Mouse (Mus musculus): ENCODE measurements around the gene Tbc1d10b. TPM values are rescaled to one million over a fixed set of nuclear protein-coding genes. Genes with fewer than 3 reads are reported as not detected.

Gene Tbc1d10b
- polyA plus RNA-seq, 1 experiment from 2014 or later, result 18.7 TPM

DNA sequence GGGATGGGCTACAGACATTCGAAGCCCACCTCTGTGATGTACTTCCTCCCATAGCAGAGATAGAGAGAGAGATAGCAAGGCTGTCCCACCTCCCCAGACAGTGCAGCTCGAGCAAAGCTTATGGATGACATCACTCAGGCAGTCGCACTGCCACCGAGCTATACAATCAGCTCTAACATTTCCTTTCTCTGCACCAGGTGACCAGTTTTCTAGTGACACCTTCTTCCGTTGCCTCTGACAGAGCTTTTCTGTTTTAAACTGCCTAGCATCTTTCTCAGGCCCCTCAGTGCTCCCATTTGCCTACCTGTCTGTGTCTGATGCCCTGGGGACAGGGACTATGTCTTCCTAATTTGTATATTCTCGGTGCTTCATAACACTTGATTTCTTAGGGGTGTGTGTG, 12.2 kb upstream of the Tbc1d10b start:
- H3K4me1 ChIP-seq (ENCODE audit: control insufficient read depth, insufficient read depth, low read length), result no peaks in the 10 kb centered on the region
- ATAC-seq (ENCODE audit: insufficient number of reproducible peaks, insufficient read depth, low FRiP score, low read depth), result no peak
- 79% methylated on average over 6 of the region's 6 CpGs for WGBS

GRCm38 (mm10) chr7:127218670-127219069, 10.4 kb upstream of the Tbc1d10b start:
- H3K27ac ChIP-seq (ENCODE audit: low read length), result no peak overlapping the region
- H3K4me2 ChIP-seq (replicated peaks; ENCODE audit: low read depth, low read length), result no peak overlapping the region
- no peak overlapping the region for H3K9ac ChIP-seq (replicated peaks; ENCODE audit: low read depth, low read length)
- H3K9me3 ChIP-seq (ENCODE audit: control insufficient read depth, low read depth, low read length), result no peaks in the 10 kb centered on the region
- H3K36me3 ChIP-seq (ENCODE audit: control insufficient read depth, insufficient read depth, low read length), result no peaks in the 10 kb centered on the region
- H3K4me1 ChIP-seq (ENCODE audit: control insufficient read depth, insufficient read depth, low read length), result no peaks in the 10 kb centered on the region; the same call in 1 of the 2 replicates
- 84% methylated on average over 4 of the region's 4 CpGs for WGBS
- H3K27me3 ChIP-seq (ENCODE audit: control insufficient read depth, insufficient read depth, low read length), result no peaks in the 10 kb centered on the region
- H3K4me3 ChIP-seq (ENCODE audit: low read depth, low read length), result no peak overlapping the region
- no peak for ATAC-seq (ENCODE audit: insufficient number of reproducible peaks, insufficient read depth, low FRiP score, low read depth)

More for the DNA sequence above, 12.2 kb upstream of the Tbc1d10b start:
- Histone ChIP-seq H3K36me3 (ENCODE audit: control insufficient read depth, insufficient read depth, low read length) (no peaks in the 10 kb centered on the region), H3K4me2 (replicated peaks; ENCODE audit: low read depth, low read length) (no peak overlapping the region), H3K27me3 (ENCODE audit: control insufficient read depth, insufficient read depth, low read length) (no peaks in the 10 kb centered on the region), H3K27ac (ENCODE audit: low read length) (no peak overlapping the region), H3K9me3 (ENCODE audit: control insufficient read depth, low read depth, low read length) (no peaks in the 10 kb centered on the region), H3K9ac (replicated peaks; ENCODE audit: low read depth, low read length) (no peak overlapping the region), H3K4me3 (ENCODE audit: low read depth, low read length) (no peak overlapping the region)

GRCm38 (mm10) chr7:127217901-127218642, 9.8 kb upstream of the Tbc1d10b start:
- H3K36me3 ChIP-seq (ENCODE audit: control insufficient read depth, insufficient read depth, low read length), result no peaks in the 10 kb centered on the region
- no peaks in the 10 kb centered on the region for H3K9me3 ChIP-seq (ENCODE audit: control insufficient read depth, low read depth, low read length)
- WGBS, result 73% methylated on average over 10 of the region's 10 CpGs
- H3K9ac ChIP-seq (replicated peaks; ENCODE audit: low read depth, low read length), result no peak overlapping the region
- ATAC-seq (ENCODE audit: insufficient number of reproducible peaks, insufficient read depth, low FRiP score, low read depth), result no peak
- H3K4me2 ChIP-seq (replicated peaks; ENCODE audit: low read depth, low read length), result no peak overlapping the region
- H3K27me3 ChIP-seq (ENCODE audit: control insufficient read depth, insufficient read depth, low read length), result no peaks in the 10 kb centered on the region
- no peak overlapping the region for H3K4me3 ChIP-seq (ENCODE audit: low read depth, low read length)
- no peak overlapping the region for H3K27ac ChIP-seq (ENCODE audit: low read length)
- no peaks in the 10 kb centered on the region; the same call in 1 of the 2 replicates for H3K4me1 ChIP-seq (ENCODE audit: control insufficient read depth, insufficient read depth, low read length)

- no peaks in the 10 kb centered on the region for H3K27me3 ChIP-seq (ENCODE audit: control insufficient read depth, insufficient read depth, low read length)
- H3K27ac ChIP-seq (ENCODE audit: low read length), result no peak overlapping the region
- WGBS, result 81% methylated on average over 6 of the region's 6 CpGs
- H3K4me3 ChIP-seq (ENCODE audit: low read depth, low read length), result no peak overlapping the region
- H3K9me3 ChIP-seq (ENCODE audit: control insufficient read depth, low read depth, low read length), result no peaks in the 10 kb centered on the region
- H3K9ac ChIP-seq (replicated peaks; ENCODE audit: low read depth, low read length), result no peak overlapping the region
- H3K36me3 ChIP-seq (ENCODE audit: control insufficient read depth, insufficient read depth, low read length), result no peaks in the 10 kb centered on the region
- no peaks in the 10 kb centered on the region; the same call in 1 of the 2 replicates for H3K4me1 ChIP-seq (ENCODE audit: control insufficient read depth, insufficient read depth, low read length)
- no peak overlapping the region for H3K4me2 ChIP-seq (replicated peaks; ENCODE audit: low read depth, low read length)
- no peak; the same call in 1 of the 2 replicates for ATAC-seq (ENCODE audit: insufficient number of reproducible peaks, insufficient read depth, low FRiP score, low read depth)
These were observed 9.2 kb upstream of the Tbc1d10b start for GRCm38 (mm10) chr7:127217475-127217874.

GRCm38 (mm10) chr7:127216307-127216706, 8.0 kb upstream of the Tbc1d10b start:
- WGBS, result 89% methylated on average over 5 of the region's 5 CpGs

GRCm38 (mm10) chr7:127214981-127215871, 7.0 kb upstream of the Tbc1d10b start:
- Histone ChIP-seq H3K9ac (replicated peaks; ENCODE audit: low read depth, low read length) (no peak overlapping the region; the same call in 1 of the 2 replicates), H3K4me3 (ENCODE audit: low read depth, low read length) (peak overlapping the region; percentile 19), H3K27ac (ENCODE audit: low read length) (no peak overlapping the region; the same call in 1 of the 2 replicates), H3K4me2 (replicated peaks; ENCODE audit: low read depth, low read length) (peak overlapping the region; percentile 41), H3K4me1 (ENCODE audit: control insufficient read depth, insufficient read depth, low read length) (no peaks in the 10 kb centered on the region; the same call in 1 of the 2 replicates), H3K9me3 (ENCODE audit: control insufficient read depth, low read depth, low read length) (no peaks in the 10 kb centered on the region), H3K36me3 (ENCODE audit: control insufficient read depth, insufficient read depth, low read length) (no peaks in the 10 kb centered on the region), H3K27me3 (ENCODE audit: control insufficient read depth, insufficient read depth, low read length) (no peaks in the 10 kb centered on the region)
- ATAC-seq (ENCODE audit: insufficient number of reproducible peaks, insufficient read depth, low FRiP score, low read depth), result peak; percentile 16; the same call in 1 of the 2 replicates
- WGBS, result 22% methylated on average over 33 of the region's 33 CpGs

More at GRCm38 (mm10) chr7:127216307-127216706, 8.0 kb upstream of the Tbc1d10b start:
- Histone ChIP-seq H3K4me2 (replicated peaks; ENCODE audit: low read depth, low read length) (no peak overlapping the region), H3K9ac (replicated peaks; ENCODE audit: low read depth, low read length) (no peak overlapping the region), H3K4me3 (ENCODE audit: low read depth, low read length) (no peak overlapping the region), H3K9me3 (ENCODE audit: control insufficient read depth, low read depth, low read length) (no peaks in the 10 kb centered on the region), H3K27me3 (ENCODE audit: control insufficient read depth, insufficient read depth, low read length) (no peaks in the 10 kb centered on the region), H3K36me3 (ENCODE audit: control insufficient read depth, insufficient read depth, low read length) (no peaks in the 10 kb centered on the region), H3K4me1 (ENCODE audit: control insufficient read depth, insufficient read depth, low read length) (no peaks in the 10 kb centered on the region; the same call in 1 of the 2 replicates), H3K27ac (ENCODE audit: low read length) (no peak overlapping the region)
- no peak for ATAC-seq (ENCODE audit: insufficient number of reproducible peaks, insufficient read depth, low FRiP score, low read depth)

DNA sequence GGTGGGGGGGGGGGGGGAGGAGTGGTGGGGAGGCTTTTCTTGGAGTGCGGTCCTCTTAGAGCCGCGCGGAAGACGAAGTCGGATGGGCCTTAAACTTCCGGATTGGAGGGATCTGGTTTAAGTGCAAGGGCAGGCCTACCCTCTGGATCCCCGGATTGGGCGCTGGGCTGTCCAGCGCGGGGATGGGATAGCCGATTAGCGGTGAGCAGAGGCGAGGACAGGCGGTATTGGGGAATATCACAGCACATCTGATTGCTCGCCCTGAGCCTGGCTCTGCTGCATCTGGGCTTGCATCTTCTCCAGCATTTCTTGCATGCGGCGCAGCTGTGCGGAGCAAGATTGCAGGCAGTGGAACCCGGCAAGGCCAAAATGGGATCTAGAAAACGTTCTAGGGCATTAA, 6.3 kb upstream of the Tbc1d10b start:
- ATAC-seq (ENCODE audit: insufficient number of reproducible peaks, insufficient read depth, low FRiP score, low read depth), result no peak
- no peaks in the 10 kb centered on the region for H3K27me3 ChIP-seq (ENCODE audit: control insufficient read depth, insufficient read depth, low read length)
- no peaks in the 10 kb centered on the region for H3K36me3 ChIP-seq (ENCODE audit: control insufficient read depth, insufficient read depth, low read length)
- WGBS, result 34% methylated on average over 21 of the region's 21 CpGs
- H3K9me3 ChIP-seq (ENCODE audit: control insufficient read depth, low read depth, low read length), result no peaks in the 10 kb centered on the region
- no peak overlapping the region; the same call in 1 of the 2 replicates for H3K9ac ChIP-seq (replicated peaks; ENCODE audit: low read depth, low read length)
- no peak overlapping the region; the same call in 1 of the 2 replicates for H3K27ac ChIP-seq (ENCODE audit: low read length)
- H3K4me2 ChIP-seq (replicated peaks; ENCODE audit: low read depth, low read length), result peak overlapping the region; percentile 41
- H3K4me3 ChIP-seq (ENCODE audit: low read depth, low read length), result peak overlapping the region; percentile 19; the same call in 1 of the 2 replicates
- H3K4me1 ChIP-seq (ENCODE audit: control insufficient read depth, insufficient read depth, low read length), result no peaks in the 10 kb centered on the region; the same call in 1 of the 2 replicates

DNA sequence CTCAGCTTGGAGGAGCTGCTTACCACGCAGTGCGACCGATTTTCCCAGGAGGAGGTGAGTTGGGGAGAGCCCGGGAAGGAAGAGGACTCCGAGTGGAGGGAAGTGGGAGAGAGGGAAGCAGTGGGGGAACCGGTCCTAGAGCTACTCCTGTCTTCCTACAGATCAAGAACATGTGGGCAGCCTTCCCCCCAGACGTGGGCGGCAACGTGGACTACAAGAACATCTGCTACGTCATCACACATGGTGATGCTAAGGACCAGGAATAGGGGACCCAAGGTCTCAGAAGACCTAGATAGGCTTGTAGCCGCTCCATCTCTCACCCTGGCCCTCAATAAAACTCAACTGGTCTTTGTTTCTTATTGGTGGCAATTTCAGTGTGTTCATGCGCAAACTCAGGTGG, 5.7 kb upstream of the Tbc1d10b start:
- Histone ChIP-seq H3K27ac (ENCODE audit: low read length) (no peak overlapping the region), H3K4me1 (ENCODE audit: control insufficient read depth, insufficient read depth, low read length) (no peaks in the 10 kb centered on the region; the same call in 1 of the 2 replicates), H3K9ac (replicated peaks; ENCODE audit: low read depth, low read length) (no peak overlapping the region), H3K4me3 (ENCODE audit: low read depth, low read length) (no peak overlapping the region), H3K4me2 (replicated peaks; ENCODE audit: low read depth, low read length) (no peak overlapping the region), H3K27me3 (ENCODE audit: control insufficient read depth, insufficient read depth, low read length) (no peaks in the 10 kb centered on the region), H3K9me3 (ENCODE audit: control insufficient read depth, low read depth, low read length) (no peaks in the 10 kb centered on the region), H3K36me3 (ENCODE audit: control insufficient read depth, insufficient read depth, low read length) (no peaks in the 10 kb centered on the region)
- 58% methylated on average over 12 of the region's 12 CpGs for WGBS
- no peak for ATAC-seq (ENCODE audit: insufficient number of reproducible peaks, insufficient read depth, low FRiP score, low read depth)

Data from stomach, embryonic 14.5 days (tissue).